Mouse (Mus musculus) forebrain, embryonic 16.5 days (tissue): Measurements from ENCODE around the gene Prickle4. TPM values are rescaled to one million over a fixed set of nuclear protein-coding genes. Genes with fewer than 3 reads are reported as not detected.

Source experiments
- ATAC-seq: fragments of 200-750 bp; cut with Nextera tagmentation; 2 replicates; pipeline ENCODE4 v1.8.0; 2017; ENCODE audit warnings: mild to moderate bottlenecking, moderate library complexity
- H3K27ac ChIP-seq: fragments of 300-500 bp; sonication (generic); 2 replicates; pipeline ENCODE4 v1.5.1; 2014; ENCODE audit warnings: low read length, control low read depth
- H3K27me3 ChIP-seq: fragments of 300-500 bp; sonication (generic); replicated peaks from 2 replicates; pipeline ENCODE4 v1.6.1; 2014; ENCODE audit warnings: low read length; ENCODE audit not compliant: control insufficient read depth, insufficient read depth
- H3K36me3 ChIP-seq: fragments of 300-500 bp; sonication (generic); 2 replicates; pipeline ENCODE4 v1.6.1; 2014; ENCODE audit not compliant: control insufficient read depth, insufficient read depth
- H3K4me1 ChIP-seq: fragments of 300-500 bp; sonication (generic); replicated peaks from 2 replicates; pipeline ENCODE4 v1.6.1; 2014; ENCODE audit warnings: low read length; ENCODE audit not compliant: control insufficient read depth, insufficient read depth
- H3K4me2 ChIP-seq: fragments of 300-500 bp; sonication (generic); 2 replicates; pipeline ENCODE4 v1.6.1; 2014; ENCODE audit warnings: mild to moderate bottlenecking, low read length, control low read depth
- H3K4me3 ChIP-seq: fragments of 300-500 bp; sonication (generic); replicated peaks from 2 replicates; pipeline ENCODE4 v1.5.1; 2014; ENCODE audit warnings: mild to moderate bottlenecking, low read length, control low read depth
- H3K9ac ChIP-seq: fragments of 300-500 bp; sonication (generic); replicated peaks from 2 replicates; pipeline ENCODE4 v1.6.1; 2014; ENCODE audit warnings: low read depth, low read length, control low read depth
- H3K9me3 ChIP-seq: fragments of 300-500 bp; sonication (generic); 2 replicates; pipeline ENCODE4 v1.6.1; 2016; ENCODE audit warnings: low read length; ENCODE audit not compliant: control insufficient read depth
- WGBS: fragments of 180-500 bp; shearing (Covaris S2); extraction: QIAGEN DNeasy Blood & Tissue Kit; methylation state at CpG from one replicate; pipeline ENCODE4 v1.1.7; 2014; 5-methylcytosine and 5-hydroxymethylcytosine counted together
- polyA plus RNA-seq: library from polyadenylated mRNA; unstranded; fragments of >200 nt; fragmentation: Nextera tagmentation; extraction: Ambion mirVana; gene quantifications from 2 replicates; pipeline ENCODE4 v1.2.1, GENCODE M21; 2015

The Prickle4 gene
- polyA plus RNA-seq, 1 experiment from 2014 or later: 0.54 TPM

GRCm38 (mm10) chr17:47682836-47683235 lies 11.7 kb downstream of the Prickle4 start:
- Histone ChIP-seq H3K36me3 (peaks cover 20% of the 10 kb centered on the region), H3K4me1 (peaks cover 9% of the 10 kb centered on the region), H3K9ac (no peak overlapping the region), H3K9me3 (no peaks in the 10 kb centered on the region), H3K4me3 (no peak overlapping the region), H3K27ac (no peak overlapping the region), H3K4me2 (no peak overlapping the region), H3K27me3 (no peaks in the 10 kb centered on the region)
- ATAC-seq: no peak
- WGBS: 88% methylated on average over 4 of the region's 4 CpGs

- Histone ChIP-seq H3K4me1 (no peaks in the 10 kb centered on the region), H3K36me3 (peaks cover 17% of the 10 kb centered on the region), H3K4me2 (no peak overlapping the region), H3K27me3 (no peaks in the 10 kb centered on the region), H3K27ac (no peak overlapping the region), H3K9me3 (no peaks in the 10 kb centered on the region), H3K9ac (no peak overlapping the region), H3K4me3 (no peak overlapping the region)
- WGBS: 88% methylated on average over 5 of the region's 5 CpGs
- no peak for ATAC-seq
Observed at GRCm38 (mm10) chr17:47678702-47679101, 15.8 kb downstream of the Prickle4 start.

- H3K27ac ChIP-seq: no peak overlapping the region
- H3K9ac ChIP-seq: no peak overlapping the region
- no peaks in the 10 kb centered on the region for H3K9me3 ChIP-seq
- H3K4me2 ChIP-seq: no peak overlapping the region
- H3K4me1 ChIP-seq: no peaks in the 10 kb centered on the region
- H3K36me3 ChIP-seq: peaks cover 17% of the 10 kb centered on the region
- no peaks in the 10 kb centered on the region for H3K27me3 ChIP-seq
- ATAC-seq: no peak
- no peak overlapping the region for H3K4me3 ChIP-seq
- WGBS: 93% methylated on average over 5 of the region's 5 CpGs
Observed at GRCm38 (mm10) chr17:47678238-47678637, 16.3 kb downstream of the Prickle4 start.

GRCm38 (mm10) chr17:47676581-47676980 lies 18.0 kb downstream of the Prickle4 start:
- Histone ChIP-seq H3K27me3 (peaks cover 7% of the 10 kb centered on the region; the same call in 1 of the 2 replicates), H3K9me3 (no peaks in the 10 kb centered on the region), H3K4me3 (no peak overlapping the region), H3K36me3 (peaks cover 5% of the 10 kb centered on the region), H3K4me1 (peaks cover 6% of the 10 kb centered on the region; the same call in 1 of the 2 replicates), H3K27ac (peak overlapping the region; percentile 29; the same call in 1 of the 2 replicates), H3K4me2 (no peak overlapping the region), H3K9ac (no peak overlapping the region)
- ATAC-seq: peak; percentile 44; the same call in 1 of the 2 replicates
- WGBS: 14% methylated on average over 9 of the region's 9 CpGs

- H3K9me3 ChIP-seq: no peaks in the 10 kb centered on the region
- H3K27me3 ChIP-seq: peaks cover 7% of the 10 kb centered on the region; the same call in 1 of the 2 replicates
- H3K27ac ChIP-seq: no peak overlapping the region
- H3K36me3 ChIP-seq: no peaks in the 10 kb centered on the region; the same call in 1 of the 2 replicates
- H3K4me2 ChIP-seq: peak overlapping the region; percentile 45
- peaks cover 14% of the 10 kb centered on the region for H3K4me1 ChIP-seq
- peak overlapping the region; percentile 25 for H3K4me3 ChIP-seq
- peak; percentile 21; the same call in 1 of the 2 replicates for ATAC-seq
- WGBS: 7% methylated on average over 65 of the region's 68 CpGs
- peak overlapping the region; percentile 38 for H3K9ac ChIP-seq
Observed at GRCm38 (mm10) chr17:47672311-47673111, 22.0 kb downstream of the Prickle4 start.

- Histone ChIP-seq H3K27ac (no peak overlapping the region), H3K4me2 (peak overlapping the region; percentile 45), H3K4me1 (peaks cover 14% of the 10 kb centered on the region), H3K9ac (peak overlapping the region; percentile 38; the same call in 1 of the 2 replicates), H3K4me3 (peak overlapping the region; percentile 25), H3K27me3 (peaks cover 7% of the 10 kb centered on the region; the same call in 1 of the 2 replicates), H3K36me3 (no peaks in the 10 kb centered on the region; the same call in 1 of the 2 replicates), H3K9me3 (no peaks in the 10 kb centered on the region)
- WGBS: 19% methylated on average over 14 of the region's 14 CpGs
- ATAC-seq: no peak
Observed at GRCm38 (mm10) chr17:47671988-47672310, 22.6 kb downstream of the Prickle4 start.

- peaks cover 14% of the 10 kb centered on the region for H3K4me1 ChIP-seq
- H3K4me3 ChIP-seq: no peak overlapping the region
- H3K27ac ChIP-seq: no peak overlapping the region
- peaks cover 7% of the 10 kb centered on the region; the same call in 1 of the 2 replicates for H3K27me3 ChIP-seq
- WGBS: 33% methylated on average over 4 of the region's 4 CpGs
- H3K9me3 ChIP-seq: no peaks in the 10 kb centered on the region
- peak; percentile 77 for ATAC-seq
- H3K4me2 ChIP-seq: no peak overlapping the region
- H3K36me3 ChIP-seq: no peaks in the 10 kb centered on the region; the same call in 1 of the 2 replicates
- H3K9ac ChIP-seq: no peak overlapping the region
Observed at GRCm38 (mm10) chr17:47669166-47669565, 25.4 kb downstream of the Prickle4 start.

- H3K27me3 ChIP-seq: no peaks in the 10 kb centered on the region
- H3K4me3 ChIP-seq: no peak overlapping the region
- no peak overlapping the region for H3K27ac ChIP-seq
- WGBS: 88% methylated on average over 7 of the region's 7 CpGs
- H3K4me2 ChIP-seq: no peak overlapping the region
- H3K9ac ChIP-seq: no peak overlapping the region
- H3K36me3 ChIP-seq: no peaks in the 10 kb centered on the region
- H3K4me1 ChIP-seq: peaks cover 6% of the 10 kb centered on the region
- ATAC-seq: no peak
- H3K9me3 ChIP-seq: no peaks in the 10 kb centered on the region
Observed at GRCm38 (mm10) chr17:47664474-47664873, 30.1 kb downstream of the Prickle4 start.

- 20% methylated on average over 9 of the region's 9 CpGs for WGBS
- Histone ChIP-seq H3K9me3 (no peaks in the 10 kb centered on the region), H3K27me3 (no peaks in the 10 kb centered on the region), H3K4me3 (no peak overlapping the region), H3K9ac (no peak overlapping the region), H3K36me3 (no peaks in the 10 kb centered on the region), H3K4me2 (no peak overlapping the region), H3K27ac (no peak overlapping the region), H3K4me1 (no peaks in the 10 kb centered on the region)
- peak; percentile 54 for ATAC-seq
Observed at GRCm38 (mm10) chr17:47663009-47663713, 31.4 kb downstream of the Prickle4 start.
